Mouse (Mus musculus) megakaryocyte, embryonic 14.5 days (primary cell): Measurements from ENCODE around the gene Eml3.

Experiments used
- FLI1 ChIP-seq: IDR thresholded peaks from 2 replicates; pipeline ENCODE4 v1.6.1; 2012; ENCODE audit warnings: low read length, inconsistent platforms, mixed read lengths
- GATA1 ChIP-seq: IDR thresholded peaks from 3 replicates; pipeline ENCODE4 v1.6.1; 2012; ENCODE audit warnings: mixed read lengths, low read length, inconsistent platforms, borderline replicate concordance

GRCm38 (mm10) chr19:8982303-8983149 is 53.2 kb downstream of the Eml3 start:
- TF ChIP-seq GATA1, result no peak
- no peak for TF ChIP-seq FLI1
